In genomic region chr7:97570389-97570788, GRCm38 (mm10) we compare ENCODE assay signal across 14 mouse cellular contexts. TPM values are rescaled to one million over a fixed set of nuclear protein-coding genes. Genes with fewer than 3 reads are reported as not detected.
A peak's percentile ranks its signal among the peaks of the same experiment; 100 is the strongest.
DNase-seq lines count a peak whose midpoint lies in the region; TF ChIP-seq lines count a peak whose summit lies in the region.
"Had no signal": no experiment of that assay in that cellular context is flagged by ENCODE, and none has a peak within 500 bp of the region (broad histone marks: within the 10 kb centered on the region; RNA-seq: fewer than 3 reads in every experiment).

No protein-coding gene starts in this region.

- 73% methylated on average over 1 of the region's 1 CpGs for WGBS in limb, embryonic 10.5 days

- no peaks in the 10 kb centered on the region for H3K36me3 ChIP-seq in C2C12 (ENCODE audit: control insufficient read depth, insufficient read depth)
- H3K36me3 ChIP-seq in limb, embryonic 10.5 days = 0 out of 2 replicates have a peak, but pooled peaks cover 3% of the 10 kb centered on the region

- no peaks in the 10 kb centered on the region for H3K27me3 ChIP-seq in C2C12 (ENCODE audit: control insufficient read depth, insufficient read depth, insufficient read length)
- H3K27me3 ChIP-seq in limb, embryonic 10.5 days (ENCODE audit: low read depth, poor library complexity, severe bottlenecking) = no peaks in the 10 kb centered on the region
- H3K27me3 ChIP-seq: embryonic facial prominence, embryonic 13.5 days; forebrain, embryonic 15.5 days; limb, embryonic 13.5 days had no signal

- no peak overlapping the region for H3K4me3 ChIP-seq in C2C12 (ENCODE audit: insufficient read depth, poor library complexity, severe bottlenecking)
- no peak overlapping the region for H3K4me3 ChIP-seq in limb, embryonic 10.5 days
- H3K4me3 ChIP-seq: embryonic facial prominence, embryonic 13.5 days; forebrain, embryonic 15.5 days; limb, embryonic 13.5 days had no signal

- no peaks in the 10 kb centered on the region for H3K4me1 ChIP-seq in limb, embryonic 10.5 days
- H3K4me1 ChIP-seq: embryonic facial prominence, embryonic 13.5 days; forebrain, embryonic 15.5 days; limb, embryonic 13.5 days had no signal

- H3ac ChIP-seq in C2C12 (ENCODE audit: control insufficient read depth, insufficient read length, low read depth) = no peak overlapping the region

- no peak overlapping the region for H3K27ac ChIP-seq in limb, embryonic 10.5 days
- H3K27ac ChIP-seq: embryonic facial prominence, embryonic 13.5 days; forebrain, embryonic 15.5 days; hindbrain, embryonic 14.5 days; limb, embryonic 13.5 days had no signal

- DNase-seq in kidney, adult 9 months = peak; percentile 32
- DNase-seq in kidney, postnatal 14 days = no peak
- DNase-seq in A20 (ENCODE audit: low read depth, low spot score) = peak; percentile 37
- DNase-seq in lung, postnatal 10 days = peak; percentile 12
- DNase-seq in limb, embryonic 10.5 days (ENCODE audit: low spot score) = no peak
- no peak for DNase-seq in layer of hippocampus, postnatal 25 days (ENCODE audit: extremely low spot score in 1 of 2, low spot score in 1 of 2)
- DNase-seq: cerebellum, adult 9-11 months; heart, adult 18-20 months; thymus, postnatal 36 days had no signal

- H3K9me3 ChIP-seq in limb, embryonic 10.5 days (replicated peaks) = no peaks in the 10 kb centered on the region
- H3K9me3 ChIP-seq: embryonic facial prominence, embryonic 13.5 days; forebrain, embryonic 15.5 days; limb, embryonic 13.5 days had no signal

- H3K79me2 ChIP-seq in C2C12 (ENCODE audit: control insufficient read depth, insufficient read depth) = no peaks in the 10 kb centered on the region

- peak; percentile 17 for TF ChIP-seq CTCF in C2C12 (IDR thresholded peaks at IDR 0.05; ENCODE audit: control insufficient read depth, insufficient read depth, insufficient read length)

- H3K79me3 ChIP-seq in C2C12 (ENCODE audit: low read depth) = no peaks in the 10 kb centered on the region

TF ChIP-seq in C2C12, 6 proteins besides CTCF, POLR2A, EP300 and RAD21:
- no peak for TF ChIP-seq CEBPB (IDR thresholded peaks at IDR 0.05; ENCODE audit: low read depth)
- TF ChIP-seq USF1 (IDR thresholded peaks at IDR 0.05; ENCODE audit: low read depth) = no peak
- no peak for TF ChIP-seq MYOG (IDR thresholded peaks at IDR 0.05; ENCODE audit: control insufficient read depth, extremely low read depth, insufficient read length)
- TF ChIP-seq MYOD1 (IDR thresholded peaks at IDR 0.05; ENCODE audit: control insufficient read depth, insufficient read length, low read depth) = no peak
- TF ChIP-seq MAX (IDR thresholded peaks at IDR 0.05) = no peak
- TF ChIP-seq FOSL1 (IDR thresholded peaks at IDR 0.05; ENCODE audit: insufficient read depth, low read length, poor library complexity, severe bottlenecking) = no peak

RNA-seq across cellular contexts. Expression of gene Aamdc, which starts 8.9 kb away (rescaled TPM):
- 14.1 TPM for polyA plus RNA-seq in C2C12 (2012; fragmentation: generic; extraction: Trizol)
- polyA plus RNA-seq in limb, embryonic 10.5 days (2016; fragmentation: Nextera tagmentation; extraction: Ambion mirVana) = 28.7 and 39.8 TPM in 2 replicates
- 10 to 100 TPM; 50.1 to 51.7 TPM for total RNA-seq in layer of hippocampus, postnatal 25 days (2021)

RNA-seq across cellular contexts. Expression of gene Rsf1, which starts 9.3 kb away (rescaled TPM):
- polyA plus RNA-seq in C2C12 (2012; fragmentation: generic; extraction: Trizol) = 3.6 TPM
- 23.0 and 25.6 TPM in 2 replicates for polyA plus RNA-seq in limb, embryonic 10.5 days (2016; fragmentation: Nextera tagmentation; extraction: Ambion mirVana)
- 10 to 100 TPM; 38.9 to 48.7 TPM for total RNA-seq in layer of hippocampus, postnatal 25 days (2021)

Comparison
In these comparisons a context has a peak if more than half of its experiments do, and no peak if none do; other contexts are left out.
1. DNase-seq: peak in kidney, adult 9 months (single experiment), A20 (single experiment) and lung, postnatal 10 days (single experiment); none in kidney, postnatal 14 days (single experiment), limb, embryonic 10.5 days (single experiment) and layer of hippocampus, postnatal 25 days (0 of 2).